Mouse (Mus musculus) ES-Bruce4 (cell line): ENCODE measurements around the gene Ldb3. TPM values are rescaled to one million over a fixed set of nuclear protein-coding genes. Genes with fewer than 3 reads are reported as not detected.

Source experiments
- H3K27ac ChIP-seq: 2 replicates; pipeline ENCODE4 v1.5.1; 2012; ENCODE audit warnings: low read length, inconsistent platforms; ENCODE audit not compliant: insufficient read depth
- H3K27me3 ChIP-seq: 2 replicates; pipeline ENCODE4 v1.6.1; 2012; ENCODE audit warnings: mild to moderate bottlenecking, low read length, inconsistent platforms; ENCODE audit not compliant: control insufficient read depth, poor library complexity, insufficient read depth, severe bottlenecking
- H3K36me3 ChIP-seq: 2 replicates; pipeline ENCODE4 v1.6.1; 2012; ENCODE audit warnings: inconsistent platforms, mild to moderate bottlenecking, low read length, moderate library complexity; ENCODE audit not compliant: control insufficient read depth, poor library complexity, insufficient read depth, severe bottlenecking
- H3K4me1 ChIP-seq: one replicate; pipeline ENCODE4 v1.8.1; 2011; ENCODE audit warnings: low read length; ENCODE audit not compliant: control insufficient read depth, insufficient read depth
- H3K4me3 ChIP-seq: 2 replicates; pipeline ENCODE4 v1.5.1; 2011; ENCODE audit warnings: low read depth, mild to moderate bottlenecking, low read length
- H3K9ac ChIP-seq: 2 replicates; pipeline ENCODE4 v1.6.1; 2012; ENCODE audit warnings: low read depth, mild to moderate bottlenecking, inconsistent platforms; ENCODE audit not compliant: poor library complexity, severe bottlenecking
- H3K9me3 ChIP-seq: replicated peaks from 2 replicates; pipeline ENCODE4 v1.6.1; 2012; ENCODE audit warnings: mild to moderate bottlenecking, low read length, inconsistent platforms; ENCODE audit not compliant: control insufficient read depth, poor library complexity, insufficient read depth, severe bottlenecking
- CTCF ChIP-seq: IDR thresholded peaks from one replicate; pipeline ENCODE4 v1.8.1; 2011; ENCODE audit warnings: low read depth, low read length
- EP300 ChIP-seq: IDR thresholded peaks from 2 replicates; pipeline ENCODE4 v1.6.1; 2011; ENCODE audit warnings: low read depth, low read length; ENCODE audit not compliant: insufficient read depth
- POLR2A ChIP-seq: IDR thresholded peaks from one replicate; pipeline ENCODE4 v1.8.1; 2011; ENCODE audit warnings: low read length; ENCODE audit not compliant: insufficient read depth
- polyA plus RNA-seq: library from polyadenylated mRNA; stranded (reverse); fragments of >200 nt; gene quantifications from 2 replicates; pipeline ENCODE4 v1.2.4, GENCODE M21; 2011; ENCODE audit warnings: low read depth; ENCODE audit not compliant: missing spikeins, insufficient read depth, insufficient read length

The Ldb3 gene
- polyA plus RNA-seq, 1 experiment = 4.0 TPM

DNA sequence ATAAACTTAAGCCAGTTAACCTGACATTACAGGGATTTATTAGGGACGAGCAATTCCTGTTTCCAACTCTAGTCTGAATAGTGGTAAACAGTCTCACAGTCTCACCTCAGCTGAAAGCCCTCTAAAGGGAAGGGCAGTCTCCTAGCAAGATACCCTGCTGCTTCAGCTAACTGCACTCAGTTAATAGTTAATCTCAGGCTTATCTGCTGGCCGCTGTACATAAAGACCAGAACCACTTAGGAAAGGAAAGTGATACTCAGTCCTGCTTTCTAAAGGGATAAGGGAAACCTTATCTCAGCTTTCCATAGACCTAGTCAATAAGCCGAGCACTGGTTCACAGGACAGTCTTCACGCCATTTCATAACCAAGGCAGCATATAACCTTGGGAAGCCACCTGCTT is 52.6 kb downstream of the Ldb3 start:
- no peak for TF ChIP-seq EP300
- TF ChIP-seq CTCF = no peak
- no peak for TF ChIP-seq POLR2A
- Histone ChIP-seq H3K9me3 (no peaks in the 10 kb centered on the region), H3K4me3 (no peak overlapping the region), H3K4me1 (no peaks in the 10 kb centered on the region), H3K27ac (no peak overlapping the region), H3K36me3 (no peaks in the 10 kb centered on the region), H3K27me3 (no peaks in the 10 kb centered on the region), H3K9ac (no peak overlapping the region)

DNA sequence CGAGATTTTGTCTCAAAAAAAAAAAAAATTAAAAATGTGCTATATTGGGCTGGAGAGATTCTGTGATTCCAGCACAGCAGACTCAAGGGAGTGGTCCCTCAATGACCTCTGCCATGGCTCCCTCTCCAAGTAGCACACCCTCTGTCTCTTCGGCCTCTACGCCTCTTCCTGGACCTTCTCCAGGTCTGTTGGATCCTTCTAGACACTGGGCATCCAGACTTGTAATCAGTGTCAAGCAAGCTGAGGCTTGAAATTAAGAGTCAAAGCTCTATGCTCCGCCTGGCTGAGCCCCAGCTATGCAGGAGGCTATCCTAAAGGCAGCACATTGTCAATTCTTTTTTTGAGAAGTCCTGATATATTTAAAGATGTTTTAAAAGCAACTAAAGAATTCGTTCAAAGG is 54.9 kb downstream of the Ldb3 start:
- no peaks in the 10 kb centered on the region for H3K27me3 ChIP-seq
- H3K9ac ChIP-seq = no peak overlapping the region
- H3K36me3 ChIP-seq = no peaks in the 10 kb centered on the region
- no peak overlapping the region for H3K4me3 ChIP-seq
- H3K4me1 ChIP-seq = no peaks in the 10 kb centered on the region
- no peak overlapping the region for H3K27ac ChIP-seq
- TF ChIP-seq POLR2A (no peak), EP300 (no peak), CTCF (no peak)
- H3K9me3 ChIP-seq = peaks cover 4% of the 10 kb centered on the region

DNA sequence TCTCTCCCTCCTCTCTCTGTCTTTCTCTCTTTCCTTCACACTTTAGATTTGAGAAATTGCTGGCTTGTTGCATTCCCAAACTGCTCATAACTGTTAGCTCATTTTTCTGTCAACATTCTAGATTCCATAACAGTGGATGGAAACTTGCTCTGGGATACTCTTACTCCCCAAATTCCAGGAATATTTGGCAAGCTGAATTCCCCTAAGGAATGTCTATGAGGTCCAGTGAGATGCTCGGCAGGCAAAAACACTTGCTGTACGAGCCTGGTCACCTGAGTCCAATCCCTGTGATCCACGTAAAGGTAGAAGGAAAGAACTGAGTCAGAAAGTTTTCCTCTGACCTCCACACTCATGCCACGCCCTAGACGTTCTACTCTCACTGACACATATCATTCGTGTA is 55.9 kb downstream of the Ldb3 start:
- Histone ChIP-seq H3K9ac (no peak overlapping the region), H3K4me1 (peaks cover 3% of the 10 kb centered on the region), H3K9me3 (peaks cover 4% of the 10 kb centered on the region), H3K27me3 (no peaks in the 10 kb centered on the region), H3K4me3 (no peak overlapping the region), H3K27ac (no peak overlapping the region), H3K36me3 (no peaks in the 10 kb centered on the region)
- no peak for TF ChIP-seq POLR2A
- TF ChIP-seq EP300 = no peak

DNA sequence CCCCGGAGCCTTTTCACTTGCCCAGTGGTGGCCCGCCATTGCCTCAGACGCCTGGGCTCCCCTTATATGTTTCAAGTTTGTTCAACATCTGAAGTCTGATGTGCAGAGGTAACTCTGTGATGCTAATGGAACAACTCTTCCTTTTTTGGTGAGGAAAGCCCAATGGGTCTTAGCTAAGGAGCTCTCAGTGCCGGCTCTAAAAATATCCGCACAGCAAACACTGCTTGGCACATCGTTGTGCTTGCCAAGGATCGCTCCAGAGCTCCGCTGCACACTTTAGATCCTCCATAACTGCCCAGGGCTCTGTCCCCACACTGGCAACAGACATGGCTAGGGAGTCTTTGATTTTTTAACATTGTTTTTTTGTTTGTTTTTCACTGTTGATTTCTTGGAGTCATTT is 59.7 kb downstream of the Ldb3 start:
- Histone ChIP-seq H3K36me3 (no peaks in the 10 kb centered on the region), H3K9me3 (peaks cover 4% of the 10 kb centered on the region), H3K4me1 (peaks cover 3% of the 10 kb centered on the region), H3K27me3 (no peaks in the 10 kb centered on the region), H3K9ac (no peak overlapping the region), H3K27ac (no peak overlapping the region), H3K4me3 (no peak overlapping the region)
- no peak for TF ChIP-seq CTCF
- TF ChIP-seq EP300 = no peak

DNA sequence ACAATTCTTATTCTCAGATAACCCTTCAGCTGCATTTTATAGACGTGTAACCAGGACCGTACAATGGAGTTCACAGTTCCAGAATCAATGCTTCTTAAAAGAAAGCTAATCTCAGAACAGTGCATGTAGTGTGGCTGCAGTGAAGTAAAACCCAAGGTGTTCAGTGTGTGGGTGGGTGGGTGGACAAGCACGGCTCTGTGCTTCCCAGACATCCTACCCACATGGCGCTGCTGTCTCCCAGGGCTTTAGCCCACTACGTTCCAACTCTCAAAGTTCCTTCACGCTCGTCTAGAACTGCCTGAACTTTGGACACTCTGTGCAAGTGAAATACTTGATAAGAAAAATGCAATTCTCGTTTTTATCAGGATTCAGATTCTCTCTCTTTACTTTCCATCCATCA is 65.8 kb downstream of the Ldb3 start, which contains the start of gene 9230112D13Rik:
9230112D13Rik (minus strand) TSS at position 101 of the 400 bp plus-strand sequence.
- Histone ChIP-seq H3K27me3 (no peaks in the 10 kb centered on the region), H3K9me3 (no peaks in the 10 kb centered on the region), H3K4me3 (no peak within 1 kb of the TSS), H3K9ac (no peak within 1 kb of the TSS), H3K36me3 (no peaks in the 10 kb centered on the region), H3K4me1 (no peaks in the 10 kb centered on the region), H3K27ac (no peak within 1 kb of the TSS)
- TF ChIP-seq CTCF = no peak

DNA sequence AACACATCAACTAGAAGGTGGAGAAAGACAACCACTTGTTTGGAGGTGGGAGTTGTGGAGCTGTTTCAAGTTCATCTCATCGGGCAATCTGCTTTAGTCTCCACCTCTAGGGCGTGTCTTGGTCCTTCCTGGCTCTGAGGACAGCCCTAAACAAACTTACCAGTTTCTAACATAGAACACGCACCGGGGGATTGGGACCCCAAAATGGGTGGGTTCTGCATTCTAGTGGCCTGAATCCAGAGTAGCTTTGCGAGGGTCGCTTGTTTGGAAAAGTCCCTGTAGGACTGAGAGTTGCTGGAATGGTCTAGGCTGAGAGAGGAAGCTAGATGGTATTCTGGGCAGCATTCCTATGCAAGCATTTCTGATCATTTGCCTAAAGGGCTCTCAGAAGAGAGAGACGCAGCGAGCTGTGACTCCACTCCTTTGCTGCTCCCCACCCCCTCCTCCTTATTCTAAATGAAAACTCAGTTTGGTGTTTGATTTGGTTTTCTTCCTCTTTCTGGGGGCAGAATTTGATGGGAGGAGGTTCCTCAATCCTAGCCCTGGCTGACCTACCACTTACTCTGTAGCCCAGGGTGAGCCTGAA is 70.4 kb downstream of the Ldb3 start:
- no peak overlapping the region for H3K27ac ChIP-seq
- no peaks in the 10 kb centered on the region for H3K4me1 ChIP-seq
- no peaks in the 10 kb centered on the region for H3K27me3 ChIP-seq
- H3K9me3 ChIP-seq = 0 out of 2 replicates have a peak, but pooled peaks cover under 1% of the 10 kb centered on the region
- TF ChIP-seq CTCF (no peak), EP300 (no peak), POLR2A (no peak)
- H3K4me3 ChIP-seq = no peak overlapping the region
- H3K9ac ChIP-seq = no peak overlapping the region
- H3K36me3 ChIP-seq = no peaks in the 10 kb centered on the region
